Mouse (Mus musculus) Muller cell, postnatal 12 days (primary cell): ENCODE measurements at regions not wholly inside any gene's neighbourhood (a gene's known extent, or its start where the extent isn't known, plus 50 kb on each side); places are given as distances from the start of the nearest gene placed in this dataset.

Experiments
- DNase-seq: peaks from one replicate; pipeline ENCODE4 v3.0.0-alpha.2; 2015; ENCODE audit errors: inconsistent ontology term

GRCm38 (mm10) chr2:9435155-9435872 is 445.7 kb upstream of the 4930412O13Rik start:
- DNase-seq: no peak

GRCm38 (mm10) chr2:9443103-9443502 is 437.9 kb upstream of the 4930412O13Rik start:
- DNase-seq: no peak

GRCm38 (mm10) chr2:9445826-9446225 is 435.2 kb upstream of the 4930412O13Rik start:
- DNase-seq: no peak

- no peak for DNase-seq
Measured at GRCm38 (mm10) chr2:9464413-9464812, 416.6 kb upstream of the 4930412O13Rik start.

GRCm38 (mm10) chr2:9464818-9465217 is 416.2 kb upstream of the 4930412O13Rik start:
- no peak for DNase-seq

- DNase-seq: no peak
Measured at GRCm38 (mm10) chr2:9467573-9467972, 413.5 kb upstream of the 4930412O13Rik start.

GRCm38 (mm10) chr2:9468651-9469050 is 412.4 kb upstream of the 4930412O13Rik start:
- DNase-seq: peak; percentile 59

GRCm38 (mm10) chr2:9481678-9482345 is 399.2 kb upstream of the 4930412O13Rik start:
- DNase-seq: peak; percentile 85

GRCm38 (mm10) chr2:9487381-9487914 is 393.6 kb upstream of the 4930412O13Rik start:
- DNase-seq: no peak

- DNase-seq: no peak
Measured at GRCm38 (mm10) chr2:9493606-9494145, 387.4 kb upstream of the 4930412O13Rik start.

GRCm38 (mm10) chr2:9520045-9520444 is 361.0 kb upstream of the 4930412O13Rik start:
- no peak for DNase-seq

GRCm38 (mm10) chr2:9525910-9526309 is 355.1 kb upstream of the 4930412O13Rik start:
- peak; percentile 24 for DNase-seq

- no peak for DNase-seq
Measured at GRCm38 (mm10) chr2:9535141-9535658, 345.9 kb upstream of the 4930412O13Rik start.

GRCm38 (mm10) chr2:9547771-9548590 is 333.1 kb upstream of the 4930412O13Rik start:
- no peak for DNase-seq

GRCm38 (mm10) chr2:9553313-9553712 is 327.7 kb upstream of the 4930412O13Rik start:
- no peak for DNase-seq

- no peak for DNase-seq
Measured at GRCm38 (mm10) chr2:9564487-9565043, 316.5 kb upstream of the 4930412O13Rik start.

- no peak for DNase-seq
Measured at GRCm38 (mm10) chr2:9569220-9569619, 311.8 kb upstream of the 4930412O13Rik start.

GRCm38 (mm10) chr2:9574196-9574595 is 306.9 kb upstream of the 4930412O13Rik start:
- DNase-seq: peak; percentile 75

GRCm38 (mm10) chr2:9574651-9575050 is 306.4 kb upstream of the 4930412O13Rik start:
- no peak for DNase-seq

GRCm38 (mm10) chr2:9577868-9578267 is 303.2 kb upstream of the 4930412O13Rik start:
- DNase-seq: no peak

GRCm38 (mm10) chr2:9587389-9587788 is 293.7 kb upstream of the 4930412O13Rik start:
- no peak for DNase-seq
